Mouse (Mus musculus) testis, postnatal 14 days (tissue): ENCODE results near the gene Tmem88.

ENCODE experiments used
- DNase-seq: peaks from one replicate; pipeline ENCODE4 v3.0.0; 2021; ENCODE audit warnings: low spot score

Tmem88 gene

DNA sequence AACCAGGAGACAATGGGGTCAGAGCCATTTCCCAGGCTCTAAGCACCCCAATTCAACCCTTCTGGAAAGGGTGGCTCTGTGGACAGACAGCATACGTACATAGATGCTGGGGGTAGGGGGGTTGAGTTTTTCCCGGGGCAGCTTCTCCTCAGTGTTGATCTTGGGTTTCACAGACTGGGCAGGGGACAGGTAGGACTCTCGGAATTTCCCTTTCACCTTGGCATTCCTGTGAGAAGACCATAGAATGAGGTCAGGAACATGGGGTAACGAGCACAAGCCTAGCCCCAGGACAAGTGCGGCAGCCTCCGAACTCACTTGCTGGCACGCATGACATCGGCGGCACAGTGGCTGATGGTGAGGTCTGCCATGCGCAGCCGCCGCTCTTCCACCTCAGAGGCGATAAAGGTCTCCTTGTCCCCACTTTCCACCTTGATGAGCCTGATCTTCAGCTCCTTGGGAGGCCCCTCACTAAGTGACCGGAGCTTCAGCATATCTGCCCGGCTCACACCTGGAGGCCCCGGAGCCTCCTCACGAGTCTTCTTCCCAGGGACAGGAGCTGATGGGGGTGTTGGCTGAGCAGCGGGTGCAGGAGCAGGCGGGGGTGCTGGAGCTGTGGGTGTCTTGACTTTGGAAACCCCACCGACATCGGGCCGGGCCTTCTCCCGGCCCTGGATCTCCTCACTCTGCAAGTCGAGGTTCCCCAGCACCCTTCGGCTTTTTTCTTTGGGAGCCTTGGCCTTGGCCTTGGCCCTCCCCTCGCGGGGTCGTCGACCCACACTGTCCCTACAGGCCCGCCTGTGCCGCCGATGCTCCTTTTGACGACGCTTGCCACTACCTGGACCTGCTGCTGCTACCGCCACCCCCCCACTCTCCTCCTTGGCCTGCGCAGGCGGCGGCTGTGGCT is 5.9 kb upstream of the Tmem88 start:
- peak; percentile 36 for DNase-seq

DNA sequence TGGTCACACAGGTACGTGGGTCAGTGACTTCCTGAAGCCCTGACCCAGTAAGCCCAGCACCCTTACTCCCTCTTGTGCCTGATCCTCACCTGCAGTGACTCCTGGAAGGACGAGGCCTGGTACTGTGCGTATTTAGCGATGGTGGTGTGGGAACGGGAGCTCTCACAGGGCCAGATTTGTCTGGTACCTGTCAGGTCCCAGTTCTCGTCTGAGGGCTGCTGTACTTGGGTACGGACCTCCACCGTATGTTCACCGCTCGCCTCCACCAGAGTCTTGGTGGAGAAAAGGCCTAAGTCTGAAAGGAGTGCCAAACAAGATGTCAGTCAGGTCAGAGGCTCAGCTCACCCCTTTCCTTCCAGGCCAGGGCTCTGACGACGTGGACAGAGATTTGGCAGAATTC is 4.0 kb upstream of the Tmem88 start:
- no peak for DNase-seq

DNA sequence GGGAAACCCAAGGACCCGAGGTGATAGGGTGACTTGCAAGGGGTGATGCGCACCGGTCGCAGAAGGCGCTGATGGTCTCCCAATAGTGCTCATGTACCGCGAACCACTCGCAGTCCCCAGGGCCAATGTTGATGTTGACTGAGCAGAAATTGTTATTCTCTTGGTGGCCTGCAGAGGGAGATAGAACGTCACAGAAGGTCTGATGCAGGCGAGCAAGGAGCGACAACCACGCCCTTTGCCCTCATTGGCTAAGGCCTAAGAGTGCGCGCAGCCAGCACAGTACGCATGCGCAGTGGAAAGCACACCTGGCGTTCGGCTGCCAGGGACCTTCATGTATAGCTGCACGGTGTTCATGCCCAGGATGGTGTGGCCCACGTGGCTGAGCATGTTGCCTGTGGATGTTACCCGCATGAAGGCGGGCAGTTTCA is 3.2 kb upstream of the Tmem88 start:
- peak; percentile 84 for DNase-seq

DNA sequence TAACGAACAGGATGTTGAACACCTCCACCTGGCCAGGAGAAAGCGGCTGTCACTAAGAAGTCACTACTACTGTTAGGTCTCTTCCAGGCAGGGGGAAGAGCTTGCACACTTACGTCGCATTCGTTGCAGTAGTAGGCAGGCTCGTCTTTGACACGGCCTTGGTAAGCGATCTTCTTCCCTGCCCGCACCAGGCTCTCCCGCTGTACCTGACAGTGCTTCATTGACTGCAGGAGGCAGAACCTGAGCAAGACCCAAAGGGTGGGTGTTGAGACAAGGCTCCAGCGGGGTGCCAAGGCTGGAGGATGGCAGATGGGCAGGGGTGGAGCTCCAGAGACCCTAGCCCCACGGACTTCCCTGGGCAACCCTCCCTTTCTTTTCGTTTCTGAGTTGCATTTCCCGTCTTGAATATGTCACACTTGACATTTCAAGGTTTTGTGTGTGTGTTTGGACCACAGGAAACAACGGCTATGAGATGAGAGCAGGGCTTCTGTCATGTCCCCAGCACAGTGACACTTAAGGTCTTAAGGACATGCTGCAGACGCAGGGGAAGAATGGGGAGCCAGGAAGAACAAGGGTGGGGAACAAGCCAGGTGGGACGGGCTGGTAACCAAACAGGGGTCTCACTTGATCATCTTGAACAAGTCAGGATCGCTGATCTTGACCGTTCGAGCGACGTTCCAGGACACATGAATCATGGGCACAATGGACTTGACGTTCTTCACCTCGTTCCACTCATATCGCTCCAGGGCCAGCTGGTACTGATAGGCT is 2.2 kb upstream of the Tmem88 start:
- DNase-seq = no peak

DNA sequence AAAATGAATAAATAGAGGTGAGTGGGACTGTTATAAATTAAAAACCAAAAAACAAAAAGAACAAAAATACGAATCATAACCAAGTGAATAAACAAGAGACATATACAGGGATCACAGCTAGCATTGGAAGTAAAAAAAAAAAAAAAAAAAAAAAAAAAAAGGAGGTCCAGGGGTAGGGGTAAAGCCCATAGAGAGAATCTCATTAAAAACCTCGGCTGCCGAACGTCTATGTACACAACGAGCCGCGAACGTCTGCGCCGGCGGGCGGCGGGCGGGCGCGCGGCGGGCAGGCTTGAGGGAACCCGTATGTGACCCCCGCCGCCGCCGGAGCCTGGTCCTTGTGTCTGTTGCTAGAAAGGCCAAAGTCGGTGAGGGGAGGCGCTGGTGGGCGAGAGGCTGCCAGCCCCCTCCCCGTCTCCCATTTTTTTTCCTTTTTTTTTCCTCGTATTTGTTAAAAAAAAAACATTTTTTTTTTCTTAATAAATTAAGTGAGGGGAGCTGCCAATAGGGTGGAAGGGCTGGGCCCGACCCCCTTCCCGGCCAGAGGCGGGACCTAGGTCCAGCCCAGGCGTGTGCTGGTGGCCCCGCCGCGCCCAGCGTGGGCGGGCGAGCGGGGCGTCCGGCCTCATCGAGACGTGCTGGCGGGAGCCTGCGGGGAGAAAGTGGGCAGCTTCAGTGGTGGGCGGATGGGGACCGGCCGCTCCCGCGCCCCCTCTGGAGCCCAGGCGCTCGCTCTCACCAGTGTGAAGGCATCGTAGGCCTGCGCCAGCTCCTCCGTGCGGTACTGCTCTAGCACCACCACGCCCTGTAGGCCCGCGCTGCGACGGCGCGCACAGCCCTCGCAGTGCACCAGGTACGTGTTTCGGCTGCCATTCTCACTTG is 1.4 kb upstream of the Tmem88 start:
- peak; percentile 74 for DNase-seq

DNA sequence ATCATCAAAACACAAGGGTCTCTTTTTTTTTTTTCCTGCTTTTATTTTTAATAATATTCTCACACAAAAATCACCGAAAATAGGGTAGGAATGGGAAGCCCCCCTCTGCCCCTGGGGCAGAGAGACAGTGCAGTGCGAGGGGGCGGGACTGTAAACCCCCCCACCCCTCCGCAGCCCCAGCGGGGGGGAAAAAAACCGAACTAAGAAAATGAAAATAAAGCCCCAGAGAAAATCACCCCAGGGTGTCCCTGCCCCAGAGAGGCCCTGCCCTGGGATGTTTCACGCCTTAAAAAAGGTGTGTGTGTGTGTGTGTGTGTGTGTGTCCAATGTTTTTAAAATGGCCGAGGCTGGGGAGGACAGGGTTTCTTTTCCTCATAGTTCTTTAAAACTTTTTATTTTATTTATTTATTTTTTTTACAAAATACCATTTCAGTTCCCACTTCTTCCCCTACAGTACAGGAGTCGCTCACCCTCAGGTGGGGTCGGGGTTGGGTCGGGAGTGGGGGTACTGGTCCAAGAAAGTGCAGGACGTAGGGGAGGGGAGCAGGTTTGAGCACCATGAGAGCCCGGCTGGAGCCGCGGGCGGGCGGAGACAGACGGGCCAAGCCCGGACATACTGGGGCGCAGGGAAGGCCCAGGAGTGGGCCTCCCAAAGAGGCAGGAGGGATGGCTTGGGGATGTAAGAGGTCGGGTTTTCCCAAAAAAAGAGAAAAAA is 609 bp upstream of the Tmem88 start:
- peak; percentile 47 for DNase-seq

DNA sequence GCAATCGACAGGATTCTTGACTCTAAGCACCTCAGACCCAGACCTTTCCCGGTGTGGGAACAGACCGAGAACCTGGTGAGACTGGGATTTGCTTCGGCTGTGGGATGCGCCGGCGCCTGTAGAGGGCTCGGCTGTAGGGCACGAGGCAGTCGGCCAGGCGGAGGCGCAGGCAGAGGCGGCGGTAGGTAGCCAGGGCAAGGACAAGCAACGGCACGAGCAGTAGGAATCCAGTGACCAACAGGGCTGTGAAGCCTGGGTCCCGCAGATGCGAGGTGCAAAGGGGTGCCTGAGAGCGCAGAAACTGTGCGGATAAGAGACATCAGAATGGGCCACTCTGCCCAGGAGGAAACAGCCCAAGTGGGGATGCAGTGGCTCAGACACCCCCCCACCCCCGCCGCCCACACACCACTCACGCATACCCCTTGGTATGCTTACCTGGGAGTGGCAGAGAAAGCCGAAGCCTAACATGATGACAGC is 415 bp downstream of the Tmem88 start:
- peak; percentile 58 for DNase-seq

DNA sequence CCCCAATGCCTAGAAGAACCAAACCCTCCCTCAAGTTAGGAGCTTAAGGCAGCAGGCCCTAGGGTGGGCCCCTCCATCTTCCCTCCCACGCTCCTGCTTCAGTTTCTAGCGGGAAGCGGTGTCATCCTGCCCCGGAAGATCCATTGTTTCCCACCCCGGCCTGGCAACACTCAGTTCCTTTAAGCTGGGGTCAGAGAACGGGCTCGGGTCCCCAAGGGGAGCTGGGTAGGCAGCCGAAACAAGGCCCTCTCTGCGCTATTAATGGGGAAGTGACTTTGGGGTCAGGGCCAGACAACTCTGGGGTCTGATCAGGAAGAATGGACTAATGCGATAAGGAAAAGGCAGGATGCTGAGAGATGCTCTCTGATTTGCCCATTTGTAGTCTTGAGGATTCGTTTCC is 1.3 kb downstream of the Tmem88 start:
- peak; percentile 46 for DNase-seq

DNA sequence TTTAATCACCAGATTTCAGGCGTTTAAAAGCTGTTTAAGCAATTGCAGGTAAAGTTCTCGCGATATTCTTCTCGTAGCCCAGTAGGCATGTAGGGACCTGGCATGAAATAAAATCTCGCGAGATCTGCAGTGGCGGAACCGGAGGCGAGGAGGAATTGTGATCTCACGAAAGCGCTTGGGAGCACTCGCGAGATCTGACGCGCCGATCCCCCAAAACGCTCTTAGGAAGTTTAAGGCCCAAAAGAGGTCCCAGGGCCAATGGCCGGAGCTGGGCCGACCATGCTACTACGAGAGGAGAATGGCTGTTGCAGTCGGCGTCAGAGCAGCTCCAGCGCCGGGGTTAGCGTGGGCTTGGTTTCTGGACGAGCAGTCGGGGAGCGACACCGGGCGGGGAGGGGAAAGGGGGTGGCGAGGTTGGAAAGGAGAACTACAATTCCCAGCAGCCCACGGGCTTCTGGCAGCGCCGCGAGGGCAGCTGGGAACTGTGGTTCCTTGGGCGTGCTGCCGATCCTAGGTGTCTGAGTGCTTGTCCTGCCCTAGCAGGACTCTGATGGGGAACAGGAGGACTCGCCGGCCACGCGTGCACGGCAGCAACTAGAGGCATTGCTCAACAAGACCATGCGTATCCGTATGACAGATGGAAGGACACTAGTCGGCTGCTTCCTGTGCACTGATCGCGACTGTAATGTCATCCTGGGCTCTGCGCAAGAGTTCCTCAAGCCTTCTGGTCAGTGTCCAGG is 2.2 kb downstream of the Tmem88 start:
- peak; percentile 98 for DNase-seq

DNA sequence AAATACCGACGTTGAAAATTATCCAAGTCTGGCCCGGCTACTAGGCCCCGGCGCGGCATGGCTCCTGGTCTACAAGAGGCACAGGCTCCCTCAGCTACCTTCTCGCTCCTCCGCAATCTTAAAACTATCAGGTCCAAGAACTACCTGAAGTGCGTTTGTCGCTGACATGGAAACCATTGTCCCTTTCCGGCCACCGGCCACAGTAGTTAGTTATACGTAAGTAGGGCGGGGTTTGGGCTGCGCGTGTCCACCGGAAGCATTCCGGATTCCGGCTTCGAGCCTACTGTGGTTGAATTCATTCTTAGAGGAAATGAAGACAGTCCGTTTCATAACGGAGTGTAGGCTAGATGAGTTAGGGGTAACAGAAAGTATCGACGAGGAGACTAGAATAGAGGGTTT is 2.8 kb downstream of the Tmem88 start, which contains the start of the genes Naa38 and Cyb5d1:
Gene Naa38, plus strand, starts transcription at position 253 of the 399 bp plus-strand sequence.
Gene Cyb5d1, minus strand, starts transcription at position 397 of the 399 bp plus-strand sequence.
- peak; percentile 93 for DNase-seq

DNA sequence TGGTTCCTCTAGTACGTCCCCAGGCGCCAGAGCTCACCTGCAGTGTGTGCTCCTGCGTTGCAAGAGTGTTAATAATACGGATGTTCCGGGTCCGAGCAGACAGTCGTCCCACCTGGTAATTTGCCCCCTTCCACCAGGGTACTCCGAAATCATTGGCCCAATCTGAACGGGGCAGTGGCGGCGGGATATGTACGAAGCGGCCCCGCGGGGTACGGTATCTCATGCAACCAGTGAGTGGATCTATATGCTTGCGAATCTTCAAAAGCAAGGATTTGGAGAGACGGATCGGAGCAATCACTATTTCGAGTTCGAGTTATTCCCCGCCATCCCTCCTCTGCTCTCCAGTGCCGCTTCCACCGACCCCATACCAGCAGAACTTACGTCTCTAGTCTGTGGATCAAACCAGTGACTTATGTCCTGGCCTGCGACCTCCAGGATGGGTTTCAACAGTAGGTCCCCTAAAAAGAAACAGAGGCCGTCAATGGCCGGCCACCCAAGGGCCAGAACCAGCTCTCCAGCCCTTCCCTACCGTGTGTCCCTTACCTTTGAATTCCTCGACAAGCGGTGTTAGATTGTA is 3.4 kb downstream of the Tmem88 start:
- peak; percentile 33 for DNase-seq

DNA sequence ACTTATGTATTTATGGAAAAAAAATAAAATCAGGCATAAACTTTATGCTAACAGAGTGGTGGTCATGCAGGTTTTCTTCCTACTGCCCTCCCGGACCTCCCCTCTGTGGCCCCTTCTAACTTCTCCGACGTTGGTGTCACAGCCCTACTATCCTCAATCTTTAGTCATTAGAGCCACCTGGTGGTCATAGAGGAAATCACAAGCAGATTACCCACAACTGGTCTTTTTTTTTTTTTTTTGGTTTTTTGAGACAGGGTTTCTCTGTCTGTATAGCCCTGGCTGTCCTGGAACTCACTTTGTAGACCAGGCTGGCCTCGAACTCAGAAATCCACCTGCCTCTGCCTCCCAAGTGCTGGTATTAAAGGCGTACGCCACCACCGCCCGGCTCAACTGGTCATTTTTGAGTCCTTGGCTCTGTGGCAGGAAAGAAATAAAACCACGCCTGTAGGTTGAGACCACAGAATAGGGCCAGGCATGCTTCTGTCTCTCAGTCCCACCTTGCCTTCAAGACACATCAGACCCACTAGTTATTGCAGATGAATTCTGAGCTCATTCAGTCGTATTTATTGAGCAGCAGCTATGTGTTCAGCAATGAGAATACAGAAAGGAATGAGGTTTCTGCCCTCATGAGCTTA is 7.5 kb downstream of the Tmem88 start:
- peak; percentile 46 for DNase-seq

DNA sequence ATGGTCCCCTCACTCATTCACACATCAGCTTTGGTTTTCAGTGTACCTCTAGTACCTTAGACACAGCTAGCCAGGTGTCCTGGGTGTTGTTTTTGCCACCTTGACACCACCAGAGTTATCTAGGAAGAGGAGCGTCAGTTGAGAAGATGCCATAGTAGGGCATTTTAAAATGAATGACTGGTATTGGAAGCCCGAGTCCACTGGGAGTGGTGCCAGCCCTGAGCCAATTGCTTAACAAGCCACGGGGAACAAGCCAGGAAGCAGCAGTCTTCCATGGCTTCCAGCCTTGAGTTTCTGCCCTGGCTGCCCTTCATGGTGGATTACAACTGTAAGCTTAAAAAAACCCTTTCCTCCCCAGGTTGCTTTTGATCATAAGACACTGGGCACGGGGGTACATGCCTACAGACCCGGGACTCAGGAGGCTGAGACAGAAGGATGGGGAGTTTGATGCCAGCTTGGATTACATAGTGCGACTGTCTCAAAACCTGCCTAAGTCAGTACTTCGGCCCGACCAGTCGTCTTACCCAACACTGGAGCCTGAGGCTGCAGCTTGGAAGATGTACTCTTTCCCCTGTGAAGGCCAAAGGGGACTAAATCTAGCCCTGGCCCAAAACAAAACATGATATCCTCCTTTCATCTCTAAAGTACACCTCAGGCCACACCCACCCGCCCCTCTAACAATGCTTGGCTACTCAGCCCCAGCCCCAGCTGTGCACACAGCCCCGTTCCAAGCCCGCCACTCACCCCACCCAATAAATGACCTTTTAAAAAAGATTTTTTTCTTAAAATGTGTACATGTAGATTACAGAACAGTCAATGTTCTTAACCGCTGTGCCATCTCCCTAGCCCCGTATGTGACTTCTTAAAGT is 8.3 kb downstream of the Tmem88 start:
- DNase-seq = no peak

DNA sequence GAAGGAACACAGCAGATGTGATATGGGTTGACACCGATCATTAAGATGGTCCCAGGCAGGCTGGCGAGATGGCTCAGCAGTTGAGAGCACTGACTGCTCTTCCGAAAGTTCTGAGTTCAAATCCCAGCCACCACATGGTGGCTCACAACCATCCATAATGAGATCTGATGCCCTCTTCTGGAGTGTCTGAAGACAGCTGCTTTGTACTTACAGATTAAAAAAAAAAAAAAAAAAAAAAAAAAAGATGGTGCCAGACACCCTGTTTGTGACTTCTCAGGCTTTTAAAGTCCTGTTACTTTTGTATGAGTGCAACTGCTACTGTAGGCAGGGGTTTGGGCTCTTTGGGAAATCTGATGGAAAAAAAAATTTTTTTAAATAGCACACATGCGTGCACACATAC is 9.4 kb downstream of the Tmem88 start:
- DNase-seq = no peak

DNA sequence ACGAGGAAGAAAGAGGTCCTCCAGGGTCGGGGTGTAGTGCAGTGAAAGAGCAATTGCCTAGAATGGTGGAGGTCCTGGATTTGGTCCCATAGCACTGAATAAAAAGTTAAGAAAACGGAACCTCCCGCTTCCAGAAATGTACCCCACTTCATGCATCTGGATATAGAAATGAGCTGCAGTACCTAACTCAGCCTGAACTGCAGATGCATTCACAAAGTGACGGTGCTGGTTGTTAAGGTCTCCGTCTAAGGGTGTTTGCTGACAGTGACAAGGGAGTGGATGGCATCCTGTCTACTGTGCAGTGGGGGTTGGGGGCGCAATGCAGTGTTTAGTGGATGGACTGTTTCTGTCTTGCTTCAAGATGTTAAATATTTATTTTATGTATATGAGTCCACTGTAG is 11.3 kb downstream of the Tmem88 start:
- DNase-seq = no peak

DNA sequence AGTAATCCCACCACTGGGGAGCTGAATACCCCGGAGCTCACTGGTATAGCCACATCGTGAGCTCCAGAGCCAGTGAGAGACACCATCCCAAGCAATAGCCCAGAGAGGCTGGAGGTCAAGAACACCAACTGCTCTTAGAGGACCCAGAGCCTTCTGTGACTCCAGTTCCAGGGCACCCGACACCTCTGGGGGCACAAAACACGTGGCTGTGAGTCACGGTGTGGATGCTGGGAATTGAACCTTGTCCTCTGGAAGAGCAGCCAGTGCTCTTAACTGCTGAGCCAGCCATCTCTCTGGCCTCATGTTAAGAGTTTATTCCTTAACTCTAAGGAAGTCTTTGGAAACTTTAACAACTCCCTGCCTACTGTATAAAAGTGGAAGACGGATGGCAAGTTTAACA is 13.1 kb downstream of the Tmem88 start:
- DNase-seq = no peak

DNA sequence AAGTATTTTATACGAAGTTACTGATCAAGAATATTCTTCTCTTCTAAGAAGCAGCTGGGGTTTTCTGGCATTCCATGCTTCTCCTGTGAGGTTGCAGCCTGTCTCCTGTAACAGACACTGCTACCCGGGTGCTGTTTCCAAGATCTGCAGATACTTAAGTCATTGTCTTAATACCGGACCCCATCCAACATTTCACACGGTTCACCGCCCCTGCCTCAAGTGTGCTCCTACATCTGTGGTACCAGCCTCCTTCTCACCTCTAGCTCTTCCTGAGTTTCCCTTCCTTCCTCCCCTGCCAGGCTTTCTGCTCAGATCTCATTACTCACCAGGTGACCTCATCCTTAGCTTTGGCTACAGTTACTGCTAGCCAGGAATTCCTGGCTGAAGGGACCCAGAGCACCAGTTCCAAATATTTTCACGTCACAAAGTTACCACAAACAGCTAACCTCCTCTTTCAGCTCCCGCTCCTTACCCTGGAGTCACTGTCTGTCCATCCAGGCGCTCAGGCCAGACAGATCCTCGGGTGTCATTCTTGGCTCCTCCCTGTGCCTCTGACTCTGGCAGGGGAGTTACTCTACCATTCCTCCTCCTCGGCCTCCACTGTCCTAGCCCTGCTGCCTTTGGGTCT is 15.4 kb downstream of the Tmem88 start:
- no peak for DNase-seq

DNA sequence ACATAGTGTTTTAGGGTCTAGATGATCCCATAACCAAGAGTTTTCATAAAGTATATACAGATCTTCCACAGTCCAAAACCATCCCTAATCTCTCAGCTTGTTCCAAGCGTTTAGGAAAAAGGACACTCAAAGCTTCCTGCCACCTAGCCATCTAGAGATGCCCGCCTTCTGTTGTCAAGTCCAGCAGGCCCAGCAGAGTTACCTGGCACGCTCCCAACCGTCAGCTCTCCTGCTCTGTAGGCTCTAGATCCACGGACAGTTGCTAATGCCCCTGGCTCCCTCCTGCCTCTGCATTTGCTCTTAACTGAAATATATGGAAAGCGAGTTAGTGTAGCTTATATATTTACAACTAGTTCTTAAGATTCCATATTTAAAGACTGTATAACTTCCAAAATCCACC is 16.7 kb downstream of the Tmem88 start:
- DNase-seq = no peak
